Mouse (Mus musculus) neutrophil, adult 5-6 weeks (primary cell): Measurements from ENCODE around the gene Olfr283. TPM values are rescaled to one million over a fixed set of nuclear protein-coding genes. Genes with fewer than 3 reads are reported as not detected.

Experiments used
- total RNA-seq: library from RNA; stranded (forward); fragments of 200-1000 nt; gene quantifications from 2 replicates; pipeline ENCODE4 v1.2.3, GENCODE M21; 2017

Gene Olfr283
- total RNA-seq, 1 experiment from 2014 or later: not detected

Other genes with a start within 250 kb of the Olfr283 start
- gene Asb8, start 215.3 kb downstream of the Olfr283 start, total RNA-seq: 18.9 and 21.8 TPM in 2 replicates
- gene Ccdc184, start 213.8 kb downstream of the Olfr283 start, total RNA-seq: not detected in 2 replicates
- gene Olfr288, start 185.4 kb downstream of the Olfr283 start, total RNA-seq: not detected in 2 replicates
- gene Gm44579, start 160.0 kb downstream of the Olfr283 start, total RNA-seq: not detected in 2 replicates
- gene Olfr287, start 159.9 kb downstream of the Olfr283 start, total RNA-seq: not detected in 2 replicates
- gene Olfr286, start 146.5 kb downstream of the Olfr283 start, total RNA-seq: not detected in 2 replicates
- not detected in 2 replicates for gene H1fnt, start 123.7 kb downstream of the Olfr283 start, total RNA-seq
- 0.12 TPM in 1 of 2 replicates, not detected in the other for gene Zfp641, start 84.8 kb downstream of the Olfr283 start, total RNA-seq
- not detected in 2 replicates for gene Olfr285, start 63.6 kb downstream of the Olfr283 start, total RNA-seq
- gene Olfr284, start 40.0 kb downstream of the Olfr283 start, total RNA-seq: not detected in 2 replicates
- not detected in 2 replicates for gene Olfr282, start 50.3 kb upstream of the Olfr283 start, total RNA-seq
- 0.12 TPM in 1 of 2 replicates, not detected in the other for gene Olfr281, start 71.6 kb upstream of the Olfr283 start, total RNA-seq
- not detected in 2 replicates for gene OR5BS1P, start 89.0 kb upstream of the Olfr283 start, total RNA-seq
- gene Lalba, start 101.8 kb upstream of the Olfr283 start, total RNA-seq: not detected in 2 replicates
- gene Olfr279, start 111.5 kb upstream of the Olfr283 start, total RNA-seq: not detected in 2 replicates
- 39.3 and 42.1 TPM in 2 replicates for gene Kansl2, start 153.3 kb upstream of the Olfr283 start, total RNA-seq
- gene Ccnt1, start 190.0 kb upstream of the Olfr283 start, total RNA-seq: 105 and 123 TPM in 2 replicates
- 1.6 TPM in 1 of 2 replicates, not detected in the other for gene 4930415O20Rik, start 190.1 kb upstream of the Olfr283 start, total RNA-seq
- 2.0 and 2.8 TPM in 2 replicates for gene Adcy6, start 229.1 kb upstream of the Olfr283 start, total RNA-seq
- not detected in 2 replicates for gene Cacnb3, start 249.9 kb upstream of the Olfr283 start, total RNA-seq